Mouse (Mus musculus): Measurements from ENCODE around the gene Zfp992. TPM values are rescaled to one million over a fixed set of nuclear protein-coding genes. Genes with fewer than 3 reads are reported as not detected.

Zfp992 gene
- polyA plus RNA-seq (2014; fragmentation: Illumina TruSeq; extraction: RNeasy Lipid Tissue Mini Kit (QIAGEN cat#74804); ENCODE audit: low read depth, low replicate concordance) = 15.8 TPM

GRCm38 (mm10) chr4:146448950-146449349 lies at the start of gene Zfp992:
Gene Zfp992, plus strand, starts transcription at chr4:146449023.

DNA sequence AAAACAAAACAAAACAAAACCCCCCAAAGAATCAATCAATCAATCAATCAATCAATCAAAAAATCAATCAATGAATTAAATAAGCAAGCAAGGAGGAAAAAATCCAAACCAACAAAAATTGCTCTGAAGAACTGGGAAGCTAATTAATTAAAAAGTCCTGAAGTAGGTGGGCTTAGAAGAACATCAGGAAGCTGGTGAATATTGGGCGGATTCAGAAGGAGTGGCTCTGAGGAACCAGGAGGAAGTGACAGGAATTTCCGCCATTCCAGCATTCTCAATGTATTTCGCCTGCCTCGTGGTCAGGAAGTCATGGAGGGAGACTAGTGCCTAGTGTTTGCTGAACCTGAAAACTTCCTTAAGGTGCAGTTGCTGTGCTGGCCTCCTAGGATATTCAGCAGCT lies 52.9 kb downstream of the Zfp992 start, which contains the start of gene Zfp981:
Zfp981 (plus strand) TSS at position 301 of the 400 bp plus-strand sequence.

Other genes with a start within 250 kb of the Zfp992 start
- 0.70 TPM for gene Zfp981, start 53.0 kb downstream of the Zfp992 start, polyA plus RNA-seq (2014; fragmentation: Illumina TruSeq; extraction: RNeasy Lipid Tissue Mini Kit (QIAGEN cat#74804); ENCODE audit: low read depth, low replicate concordance)
- 23.9 TPM for gene Zfp993, start 161.9 kb downstream of the Zfp992 start, polyA plus RNA-seq (2014; fragmentation: Illumina TruSeq; extraction: RNeasy Lipid Tissue Mini Kit (QIAGEN cat#74804); ENCODE audit: low read depth, low replicate concordance)